Mouse (Mus musculus) NIH3T3 (cell line): ENCODE results near the gene Rbmxl1.
A peak's percentile ranks its signal among the peaks of the same experiment; 100 is the strongest.
"Not testable (repeated sequence)": the region's sequence is repeated elsewhere in the genome, so short reads cannot be mapped to it uniquely, and the experiment has no call there.

Experiments used
- DNase-seq: peaks from one replicate; pipeline ENCODE4 v3.0.0-alpha.2; 2012; ENCODE audit warnings: low read depth

Gene Rbmxl1

GRCm38 (mm10) chr8:78508719-78509272, at the start of gene Rbmxl1:
Rbmxl1 (minus strand) TSS chr8:78508898.
- peak; percentile 95 for DNase-seq

- DNase-seq: no peak
Observed at GRCm38 (mm10) chr8:78556773-78557434, 48.2 kb upstream of the Rbmxl1 start.

- DNase-seq: no peak
Observed at GRCm38 (mm10) chr8:78555817-78556216, 47.1 kb upstream of the Rbmxl1 start.

DNA sequence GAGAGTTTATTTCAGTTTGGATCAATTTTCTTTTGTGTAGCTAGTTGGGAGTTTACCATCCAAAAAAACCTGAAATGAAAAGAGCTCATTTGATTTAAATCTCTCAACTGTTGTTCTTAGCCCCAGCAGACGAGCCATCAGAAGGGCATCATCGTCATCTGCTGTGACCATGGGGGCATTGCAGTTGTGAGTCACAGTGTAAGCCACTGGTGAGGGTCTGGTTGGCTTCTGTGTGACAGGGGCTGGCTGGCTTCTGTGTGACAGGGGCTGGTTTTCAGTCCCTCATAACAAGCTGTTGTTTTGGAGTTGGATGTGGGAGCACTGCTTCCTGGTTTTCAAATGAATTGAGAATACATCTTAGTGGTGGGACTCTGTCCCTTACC, 42.0 kb upstream of the Rbmxl1 start:
- DNase-seq: no peak

GRCm38 (mm10) chr8:78549971-78550751, 41.5 kb upstream of the Rbmxl1 start:
- no peak for DNase-seq

GRCm38 (mm10) chr8:78545153-78545817, 36.6 kb upstream of the Rbmxl1 start:
- DNase-seq: not testable (repeated sequence)

DNA sequence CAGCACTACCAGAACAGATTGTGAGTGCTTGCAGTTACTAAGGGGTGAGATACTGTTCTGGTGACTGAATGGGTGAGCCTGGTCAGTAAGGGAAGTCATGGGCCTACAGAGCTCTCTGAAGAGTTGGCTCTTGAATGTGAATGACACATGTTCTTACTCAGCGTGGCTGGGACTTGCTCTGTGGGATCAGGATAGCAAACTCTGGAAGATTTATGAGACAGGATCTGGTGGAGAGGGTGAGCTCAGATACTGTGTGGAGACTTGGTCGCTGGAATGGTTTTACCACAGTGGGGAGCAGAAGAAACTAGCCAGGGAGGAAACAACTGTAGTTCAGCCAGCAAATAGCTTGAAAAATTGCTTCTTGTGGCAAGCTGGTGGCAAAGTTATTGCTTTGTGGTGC, 35.8 kb upstream of the Rbmxl1 start:
- DNase-seq: peak; percentile 56

DNA sequence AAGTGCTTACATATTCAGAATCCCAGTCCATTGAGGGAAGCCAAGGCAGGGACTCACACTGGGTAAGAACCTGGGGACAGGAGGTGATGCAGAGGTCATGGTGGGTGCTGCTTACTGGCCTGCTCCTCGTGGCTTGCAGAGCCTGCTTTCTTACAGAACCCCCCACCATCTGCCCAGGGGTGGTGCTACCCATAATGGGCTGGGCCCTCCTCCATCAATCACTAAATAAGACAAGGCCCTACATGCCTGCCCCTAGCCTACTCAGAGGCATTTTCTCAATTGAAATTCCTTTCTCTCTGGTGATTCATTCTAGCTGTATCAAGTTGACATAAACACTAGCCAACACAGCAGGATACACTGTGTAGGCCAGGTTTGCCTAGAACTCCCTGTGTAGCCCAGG, 34.9 kb upstream of the Rbmxl1 start:
- peak; percentile 16 for DNase-seq

DNA sequence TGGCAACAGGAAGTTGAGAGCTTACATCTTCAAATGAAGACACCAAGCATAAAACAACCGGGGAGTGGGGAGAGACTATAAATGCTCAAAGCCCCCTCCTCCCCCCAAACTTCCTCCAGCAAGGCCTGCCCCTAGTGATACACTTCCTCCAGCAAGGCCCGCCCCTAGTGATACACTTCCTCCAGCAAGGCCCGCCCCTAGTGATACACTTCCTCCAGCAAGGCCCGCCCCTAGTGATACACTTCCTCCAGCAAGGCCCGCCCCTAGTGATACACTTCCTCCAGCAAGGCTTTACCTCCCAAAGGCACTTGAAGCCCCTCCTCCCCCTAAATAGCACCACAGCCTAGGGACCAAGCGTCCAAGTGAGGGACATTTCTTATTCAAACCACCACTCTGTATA, 34.0 kb upstream of the Rbmxl1 start:
- not testable (repeated sequence) for DNase-seq

DNA sequence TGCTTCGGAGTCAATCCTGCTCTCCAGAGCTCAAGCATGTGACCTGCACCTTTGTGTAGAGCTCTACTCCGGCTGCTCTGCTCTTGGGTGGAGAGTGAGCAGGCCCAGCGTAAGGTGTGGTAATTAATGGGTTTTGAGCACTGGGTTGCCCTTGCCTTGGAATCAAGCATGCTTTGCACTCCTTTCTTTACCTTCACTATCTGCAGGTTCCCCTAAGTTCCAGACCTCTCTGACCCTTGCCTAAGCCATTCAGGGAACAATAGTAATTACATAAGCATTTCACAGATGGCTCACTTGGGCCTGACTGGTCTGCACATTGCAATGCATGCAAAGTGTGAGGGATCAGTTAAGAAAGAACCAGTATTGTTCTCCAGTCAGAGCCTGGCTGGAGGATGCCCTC, 29.1 kb upstream of the Rbmxl1 start:
- no peak for DNase-seq

DNA sequence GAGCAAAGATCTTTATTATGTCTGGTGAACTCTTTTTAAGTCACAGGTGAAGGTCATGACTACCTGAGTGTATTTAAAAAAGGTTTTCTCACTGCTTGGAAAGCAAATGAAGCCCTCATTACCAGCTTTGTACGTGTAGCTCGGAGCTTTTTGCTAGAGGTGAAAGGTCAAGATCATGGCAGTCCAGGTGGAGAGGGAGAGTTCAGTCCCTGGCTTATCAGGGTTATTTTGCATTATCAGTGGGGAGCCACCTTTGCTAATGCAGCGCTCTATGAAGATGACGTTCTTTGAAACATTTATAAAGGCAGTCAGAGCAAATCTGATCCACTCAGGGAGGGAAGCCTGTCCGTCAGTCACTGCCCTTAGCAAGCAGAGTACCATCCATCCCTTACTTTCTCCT, 28.0 kb upstream of the Rbmxl1 start:
- no peak for DNase-seq

DNA sequence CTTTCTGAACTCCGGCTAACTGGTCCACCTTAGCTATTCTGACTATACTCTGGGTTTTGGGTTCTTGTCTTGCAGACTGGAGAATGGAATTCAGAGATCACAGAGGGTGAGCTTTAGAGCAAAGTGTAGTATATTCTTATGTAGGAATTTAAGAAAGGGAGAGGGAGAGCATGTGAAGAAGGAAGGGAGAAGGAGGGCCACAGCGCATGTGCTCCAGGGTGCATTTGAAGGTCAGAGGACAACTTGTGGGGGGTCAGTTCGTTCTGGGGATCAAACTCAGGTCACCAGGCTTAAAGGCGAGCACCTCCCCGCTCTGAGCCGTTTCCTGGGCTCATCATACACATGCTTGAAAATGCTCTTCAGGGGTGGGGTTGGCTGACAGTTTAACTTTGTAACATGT, 25.3 kb upstream of the Rbmxl1 start:
- no peak for DNase-seq

DNA sequence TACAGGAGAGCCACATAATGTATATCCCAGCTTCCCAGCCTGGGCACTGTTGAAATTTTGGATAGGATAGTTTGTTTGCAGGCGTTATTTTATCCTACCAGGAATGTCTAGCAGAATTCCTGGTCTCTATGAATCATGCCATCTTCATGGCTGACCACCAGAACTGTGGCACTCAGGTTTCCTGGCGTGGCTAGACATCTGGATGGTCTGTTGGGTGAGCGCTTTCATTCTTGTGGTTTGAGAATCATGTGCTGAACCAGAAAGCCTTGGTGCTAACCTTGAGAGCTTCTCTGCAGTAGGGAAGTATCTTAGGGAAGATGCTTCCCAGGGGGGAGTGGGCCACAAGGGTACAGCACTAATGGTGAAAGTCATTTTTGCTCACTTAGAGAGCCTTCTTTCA, 6.4 kb upstream of the Rbmxl1 start:
- peak; percentile 30 for DNase-seq

DNA sequence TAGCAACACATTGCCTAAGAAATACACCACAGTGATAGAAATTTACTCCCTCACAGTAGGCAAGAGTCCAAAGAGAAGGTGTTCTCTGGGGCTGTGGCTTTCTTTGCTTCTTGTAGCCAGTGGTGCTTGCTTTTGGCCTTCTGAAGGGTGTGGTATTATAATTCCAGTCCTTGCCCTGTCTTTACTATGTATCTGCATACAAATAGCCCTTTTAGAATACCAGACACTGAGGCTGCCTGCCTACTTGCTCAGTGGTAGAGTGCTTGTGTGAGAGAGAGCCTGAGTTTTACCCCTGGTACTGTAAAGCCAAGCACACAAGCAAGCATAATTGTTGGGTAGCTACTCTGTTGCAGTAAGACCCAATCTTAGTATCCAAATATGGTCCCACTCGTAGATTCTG, 6.0 kb upstream of the Rbmxl1 start:
- DNase-seq: no peak

DNA sequence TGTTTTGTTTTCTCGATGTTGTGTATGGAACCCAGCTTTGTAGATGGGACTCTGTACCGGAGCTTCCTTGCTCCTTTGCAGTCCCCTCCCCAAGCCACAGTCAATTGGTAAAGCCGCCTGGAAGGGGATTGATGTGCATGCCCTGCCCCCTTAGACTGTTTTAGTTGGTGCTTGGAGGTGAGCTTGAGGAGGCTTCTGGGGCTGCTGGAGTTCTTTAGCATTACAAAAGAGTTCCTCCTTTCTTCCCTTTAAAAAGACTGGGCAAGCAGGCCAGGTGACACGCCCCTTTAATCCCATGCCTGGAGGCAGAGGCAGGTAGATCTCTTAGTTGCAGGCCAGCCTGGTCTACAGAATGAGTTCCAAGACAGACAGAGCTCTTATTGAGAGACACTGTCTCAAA, 4.4 kb upstream of the Rbmxl1 start:
- DNase-seq: no peak

- peak; percentile 74 for DNase-seq
Observed at GRCm38 (mm10) chr8:78510926-78511325, 2.2 kb upstream of the Rbmxl1 start.

DNA sequence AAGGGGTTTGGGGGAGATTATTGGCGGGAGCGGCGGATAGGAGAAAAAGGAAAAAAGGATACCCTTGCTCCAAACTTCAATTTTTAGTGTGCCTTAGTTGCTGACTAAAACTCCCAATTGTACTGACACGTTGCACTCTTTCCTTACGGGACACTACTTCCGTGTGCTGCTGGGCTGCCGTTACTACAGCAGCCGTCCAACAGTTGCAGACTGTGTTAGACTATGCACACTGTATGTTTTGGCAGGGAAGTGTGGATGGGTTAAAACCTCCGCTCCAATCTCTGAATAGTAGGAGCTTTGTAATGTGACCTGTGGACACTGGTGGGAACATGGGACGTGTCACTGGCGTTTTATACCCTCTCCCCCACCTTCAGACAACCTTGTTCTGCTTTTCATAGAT, 1.4 kb upstream of the Rbmxl1 start:
- peak; percentile 61 for DNase-seq

DNA sequence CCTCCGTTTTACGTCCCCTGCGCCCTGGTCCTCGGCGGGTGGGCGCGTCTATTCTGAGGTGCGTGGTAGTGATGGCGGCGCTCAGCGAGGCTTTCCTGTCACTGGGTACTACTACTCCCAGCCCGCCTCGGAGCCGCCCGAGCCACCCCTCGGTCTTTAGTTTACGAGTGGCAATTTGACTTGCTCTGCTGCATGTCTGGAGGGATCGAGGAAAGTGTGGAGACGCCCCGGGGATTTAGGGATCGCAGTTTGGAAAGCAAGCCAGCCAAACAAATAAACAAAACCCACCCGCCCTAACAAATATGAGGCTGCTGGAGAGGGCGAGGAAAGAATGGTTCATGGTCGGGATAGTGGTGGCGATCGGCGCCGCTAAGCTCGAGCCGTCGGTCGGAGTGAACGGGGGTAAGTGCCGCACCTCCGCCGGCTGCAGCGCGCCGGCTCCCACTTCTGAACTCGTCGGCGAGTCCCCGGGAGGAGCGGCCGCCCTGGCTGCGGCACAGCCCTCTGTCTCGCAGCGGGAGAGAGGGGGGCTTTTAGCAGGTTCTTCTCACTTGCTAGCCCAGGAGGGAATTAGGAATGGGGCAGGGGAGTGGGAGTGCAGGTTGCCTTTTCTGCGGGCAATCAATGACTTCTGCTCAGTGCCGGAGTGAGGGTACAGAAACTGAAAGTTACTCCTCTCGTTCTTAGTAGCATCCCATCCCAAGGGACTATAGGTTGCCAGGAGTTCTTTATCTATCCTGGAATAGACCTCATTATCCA, 754 bp upstream of the Rbmxl1 start, which contains the start of gene Slc10a7:
Slc10a7 (plus strand) TSS at position 74 of the 759 bp plus-strand sequence.
- DNase-seq: peak; percentile 89

DNA sequence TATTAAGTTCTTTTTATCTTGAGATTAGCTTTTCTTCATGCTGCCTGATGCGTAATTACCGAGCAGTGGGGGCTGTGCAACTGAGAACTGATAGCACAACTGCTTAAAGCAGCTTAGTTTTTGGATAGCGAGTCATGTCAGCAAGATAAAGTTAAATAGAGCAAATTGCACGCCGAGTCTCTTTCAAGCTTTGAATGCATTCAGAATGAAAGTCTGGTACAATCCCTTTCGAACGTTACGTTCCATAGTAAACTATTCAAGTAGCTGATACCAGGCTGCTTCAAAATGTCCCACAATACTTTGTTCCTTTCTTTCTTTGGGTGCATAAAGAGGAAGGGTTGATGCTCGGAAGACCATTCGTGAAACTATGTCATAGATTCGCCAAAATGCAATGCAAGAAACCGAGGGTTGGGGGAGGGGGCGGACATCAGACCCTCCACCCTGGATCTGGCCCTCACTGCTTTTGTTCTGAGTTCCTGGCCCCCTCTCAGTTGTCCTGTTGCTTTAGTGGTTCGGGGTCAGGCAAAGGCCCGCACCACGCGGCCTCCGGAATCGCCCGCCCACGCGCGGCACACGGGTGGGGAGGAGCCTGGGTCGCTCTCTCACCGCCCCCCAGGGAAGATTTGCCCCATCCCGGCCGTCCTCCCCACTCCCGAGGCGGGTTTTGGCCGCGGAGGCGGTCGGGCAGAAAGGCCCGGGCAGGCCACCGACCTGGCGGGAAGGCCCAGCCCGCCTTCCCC, 549 bp downstream of the Rbmxl1 start:
- peak; percentile 70 for DNase-seq

DNA sequence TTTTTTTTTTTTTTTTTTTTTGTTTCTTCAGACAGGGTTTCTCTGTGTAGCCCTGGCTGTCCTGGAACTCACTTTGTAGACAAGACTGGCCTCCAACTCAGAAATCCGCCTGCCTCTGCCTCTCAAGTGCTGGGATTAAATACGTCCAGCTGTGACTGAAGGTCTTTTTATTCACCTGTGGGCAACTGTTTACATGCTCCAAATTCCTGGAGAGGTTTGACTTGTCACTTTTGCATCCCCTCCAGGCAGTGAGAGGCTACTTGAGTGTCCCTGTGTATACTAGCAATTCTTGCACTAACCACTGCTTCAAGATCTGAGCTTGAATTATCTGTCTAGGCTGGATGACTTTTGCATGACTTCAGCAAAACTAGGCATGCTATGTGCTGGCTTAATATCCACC, 6.0 kb downstream of the Rbmxl1 start:
- DNase-seq: no peak

DNA sequence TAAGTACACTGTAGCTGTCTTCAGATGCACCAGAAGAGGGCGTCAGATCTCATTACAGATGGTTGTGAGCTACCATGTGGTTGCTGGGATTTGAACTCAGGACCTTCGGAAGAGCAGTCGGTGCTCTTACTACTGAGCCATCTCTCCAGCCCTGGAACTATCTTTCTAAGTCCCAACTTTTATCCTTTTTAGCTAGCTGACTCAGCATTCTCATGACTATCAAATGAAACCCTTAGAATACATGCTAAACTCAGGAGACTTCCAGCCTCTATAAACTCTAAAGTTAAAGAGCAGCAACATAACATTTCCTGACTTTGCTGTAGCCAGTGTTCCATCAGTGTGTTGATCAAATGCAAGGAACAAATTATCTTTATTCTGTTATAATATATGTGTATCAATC, 12.4 kb downstream of the Rbmxl1 start:
- DNase-seq: not testable (repeated sequence)
